Mouse (Mus musculus): ENCODE results near the gene Bok. TPM values are rescaled to one million over a fixed set of nuclear protein-coding genes. Genes with fewer than 3 reads are reported as not detected.
A peak's percentile ranks its signal among the peaks of the same experiment; 100 is the strongest.

The Bok gene
- polyA plus RNA-seq (2014; fragmentation: Nextera tagmentation; extraction: Ambion mirVana), result 29.2 and 33.2 TPM in 2 replicates

DNA sequence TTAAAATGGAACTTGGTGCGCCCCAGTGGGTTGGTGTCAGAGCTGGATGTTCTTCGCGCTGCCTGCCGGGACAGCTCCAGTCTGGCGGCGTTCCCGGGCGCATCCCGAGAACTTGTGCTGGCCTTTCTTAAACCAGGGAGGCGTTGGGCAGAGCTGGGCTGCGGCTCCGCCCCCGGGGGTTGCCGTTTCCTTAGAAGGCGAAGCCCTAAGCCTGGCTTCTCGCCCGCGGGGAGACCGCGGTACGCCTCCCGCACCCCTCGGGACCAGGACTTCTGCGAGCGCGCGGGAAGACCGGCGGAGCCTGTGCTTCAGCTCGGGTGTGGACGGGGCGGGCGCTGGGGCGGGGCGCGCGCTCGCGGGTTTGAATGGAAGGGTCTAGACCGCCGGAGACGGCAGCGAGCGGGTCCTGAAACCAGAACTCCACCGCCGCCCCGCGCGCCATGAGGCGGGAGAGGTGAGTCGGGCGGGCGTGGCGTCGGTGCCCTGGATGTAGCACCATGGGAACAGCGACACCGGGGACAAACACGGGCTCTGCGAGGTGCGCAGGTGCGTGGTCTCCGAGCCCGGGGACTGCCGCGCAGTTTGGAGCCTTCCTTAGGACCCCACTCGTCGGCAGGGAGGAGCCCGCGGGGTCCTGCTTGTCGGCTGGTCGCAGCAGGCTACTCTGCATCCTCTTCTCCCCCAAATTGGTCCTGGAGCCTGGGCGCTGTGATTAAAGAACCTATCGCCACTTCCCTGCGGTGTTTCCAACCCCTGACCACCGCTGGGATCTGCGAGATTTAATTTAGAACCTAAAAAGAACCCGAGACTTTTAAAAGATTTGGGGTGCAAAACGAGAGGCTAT, at the start of gene Bok:
Gene Bok (plus strand): TSS at position 260 of the 844 bp plus-strand sequence.
- H3K9ac ChIP-seq (ENCODE audit: low read depth, low read length), result peak within 1 kb of the TSS; percentile 81
- H3K36me3 ChIP-seq (ENCODE audit: control insufficient read depth, insufficient read depth, low read length), result no peaks in the 10 kb centered on the region
- under 1% methylated on average over 77 of the region's 78 CpGs for WGBS (ENCODE audit: insufficient replicate concordance)
- H3K9me3 ChIP-seq (replicated peaks; ENCODE audit: control insufficient read depth, low read length), result no peaks in the 10 kb centered on the region
- peak within 1 kb of the TSS; percentile 73 for H3K4me3 ChIP-seq (ENCODE audit: low read depth, low read length)
- H3K27me3 ChIP-seq (ENCODE audit: control insufficient read depth, insufficient read depth, low read length), result peaks cover 5% of the 10 kb centered on the region; the same call in 1 of the 2 replicates
- H3K4me1 ChIP-seq (ENCODE audit: control insufficient read depth, insufficient read depth, low read length), result peaks cover 14% of the 10 kb centered on the region; the same call in 1 of the 2 replicates
- peak within 1 kb of the TSS; percentile 15; the same call in 1 of the 2 replicates for H3K27ac ChIP-seq (ENCODE audit: low read depth, low read length)
- H3K4me2 ChIP-seq, result peak within 1 kb of the TSS; percentile 94
- ATAC-seq (replicated peaks; ENCODE audit: insufficient number of reproducible peaks, low FRiP score, low TSS enrichment), result peak; percentile 55

DNA sequence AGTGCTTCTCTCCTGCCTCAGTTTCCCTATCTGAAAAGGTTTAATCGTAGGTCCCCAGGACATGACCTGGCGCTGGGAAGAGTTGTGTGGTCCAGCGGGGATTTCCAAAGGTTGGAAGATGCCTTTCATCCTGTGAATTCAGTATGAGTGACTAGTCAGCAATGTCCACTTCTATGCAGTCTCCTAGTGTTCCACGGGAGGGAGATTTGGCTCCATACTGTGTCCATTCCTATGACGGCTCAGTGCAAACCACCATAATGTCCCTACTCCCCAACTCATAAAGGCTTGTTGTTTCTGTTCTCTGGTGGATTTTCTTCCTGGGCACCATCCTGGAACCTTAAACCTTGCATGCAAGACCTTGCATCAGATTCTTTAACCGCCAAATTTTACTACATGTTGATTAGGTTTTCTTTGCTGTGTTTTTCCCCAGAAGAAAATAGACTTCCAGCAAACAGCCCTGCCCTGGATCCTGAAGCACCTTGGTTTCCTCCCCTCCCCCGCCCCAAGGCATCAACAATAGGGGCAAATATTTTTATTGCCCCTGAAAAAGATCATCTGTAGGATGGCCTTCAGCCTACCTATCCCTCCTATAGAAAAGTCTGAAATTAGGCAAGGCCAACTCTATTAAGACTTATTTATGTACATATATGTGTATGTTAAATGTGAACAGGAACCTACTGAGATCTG, 49.1 kb upstream of the Bok start:
- Histone ChIP-seq H3K9ac (ENCODE audit: low read depth, low read length) (peak overlapping the region; percentile 79), H3K9me3 (replicated peaks; ENCODE audit: control insufficient read depth, low read length) (no peaks in the 10 kb centered on the region), H3K4me1 (ENCODE audit: control insufficient read depth, insufficient read depth, low read length) (peaks cover 13% of the 10 kb centered on the region), H3K4me3 (ENCODE audit: low read depth, low read length) (peak overlapping the region; percentile 91), H3K4me2 (peak overlapping the region; percentile 55), H3K27ac (ENCODE audit: low read depth, low read length) (peak overlapping the region; percentile 87), H3K36me3 (ENCODE audit: control insufficient read depth, insufficient read depth, low read length) (peaks cover 2% of the 10 kb centered on the region; the same call in 1 of the 2 replicates), H3K27me3 (ENCODE audit: control insufficient read depth, insufficient read depth, low read length) (no peaks in the 10 kb centered on the region)
- ATAC-seq (replicated peaks; ENCODE audit: insufficient number of reproducible peaks, low FRiP score, low TSS enrichment), result peak; percentile 40; the same call in 1 of the 2 replicates
- WGBS (ENCODE audit: insufficient replicate concordance), result 28% methylated on average over 7 of the region's 7 CpGs

DNA sequence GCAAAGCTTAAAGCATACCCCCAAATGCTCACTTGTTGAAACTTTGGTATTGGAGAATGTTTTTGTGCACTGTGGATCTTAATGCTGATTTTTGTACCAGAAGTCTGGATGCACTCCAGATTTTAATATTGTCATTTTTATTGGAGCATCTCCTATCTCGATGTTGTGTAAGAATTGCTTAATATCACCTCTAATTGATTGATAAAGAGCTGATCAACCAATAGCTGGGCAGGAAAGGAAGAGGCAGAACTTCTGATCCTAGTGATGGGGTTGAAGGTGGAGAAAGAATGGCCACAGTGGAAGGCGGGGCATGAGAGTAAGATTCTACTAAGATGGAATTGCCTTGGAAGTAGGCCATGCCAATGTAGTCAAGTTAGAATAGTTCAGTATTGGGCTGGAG, 43.5 kb upstream of the Bok start:
- Histone ChIP-seq H3K4me2 (no peak overlapping the region), H3K27me3 (ENCODE audit: control insufficient read depth, insufficient read depth, low read length) (no peaks in the 10 kb centered on the region), H3K4me1 (ENCODE audit: control insufficient read depth, insufficient read depth, low read length) (no peaks in the 10 kb centered on the region), H3K36me3 (ENCODE audit: control insufficient read depth, insufficient read depth, low read length) (no peaks in the 10 kb centered on the region), H3K27ac (ENCODE audit: low read depth, low read length) (no peak overlapping the region), H3K4me3 (ENCODE audit: low read depth, low read length) (no peak overlapping the region), H3K9ac (ENCODE audit: low read depth, low read length) (no peak overlapping the region), H3K9me3 (replicated peaks; ENCODE audit: control insufficient read depth, low read length) (no peaks in the 10 kb centered on the region)
- WGBS (ENCODE audit: insufficient replicate concordance), result 73% methylated on average over 2 of the region's 2 CpGs
- no peak for ATAC-seq (replicated peaks; ENCODE audit: insufficient number of reproducible peaks, low FRiP score, low TSS enrichment)

DNA sequence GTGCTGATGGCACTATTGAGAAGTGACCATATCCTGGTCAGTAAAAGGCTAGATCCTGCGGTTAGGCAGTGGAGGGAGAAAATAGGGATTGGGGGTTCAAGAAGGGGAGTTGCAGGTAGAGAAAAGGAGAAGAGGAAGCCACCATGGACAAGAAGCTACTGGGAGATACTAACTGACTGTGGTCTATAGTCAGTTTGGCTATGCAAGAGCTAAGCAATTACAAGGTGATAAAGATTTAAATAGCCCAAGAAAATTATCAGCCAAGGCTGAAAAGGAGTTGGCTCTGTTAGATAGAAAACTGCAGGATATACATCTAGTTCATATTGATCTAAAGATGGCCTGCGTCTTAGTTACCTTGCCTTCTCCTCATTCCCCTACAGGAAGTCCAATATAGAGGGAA, 42.8 kb upstream of the Bok start:
- H3K9ac ChIP-seq (ENCODE audit: low read depth, low read length), result no peak overlapping the region
- no peak for ATAC-seq (replicated peaks; ENCODE audit: insufficient number of reproducible peaks, low FRiP score, low TSS enrichment)
- H3K4me2 ChIP-seq, result no peak overlapping the region
- 81% methylated on average over 2 of the region's 2 CpGs for WGBS (ENCODE audit: insufficient replicate concordance)
- no peaks in the 10 kb centered on the region for H3K27me3 ChIP-seq (ENCODE audit: control insufficient read depth, insufficient read depth, low read length)
- H3K4me3 ChIP-seq (ENCODE audit: low read depth, low read length), result no peak overlapping the region
- H3K9me3 ChIP-seq (replicated peaks; ENCODE audit: control insufficient read depth, low read length), result no peaks in the 10 kb centered on the region
- no peaks in the 10 kb centered on the region for H3K36me3 ChIP-seq (ENCODE audit: control insufficient read depth, insufficient read depth, low read length)
- H3K4me1 ChIP-seq (ENCODE audit: control insufficient read depth, insufficient read depth, low read length), result no peaks in the 10 kb centered on the region
- no peak overlapping the region for H3K27ac ChIP-seq (ENCODE audit: low read depth, low read length)

DNA sequence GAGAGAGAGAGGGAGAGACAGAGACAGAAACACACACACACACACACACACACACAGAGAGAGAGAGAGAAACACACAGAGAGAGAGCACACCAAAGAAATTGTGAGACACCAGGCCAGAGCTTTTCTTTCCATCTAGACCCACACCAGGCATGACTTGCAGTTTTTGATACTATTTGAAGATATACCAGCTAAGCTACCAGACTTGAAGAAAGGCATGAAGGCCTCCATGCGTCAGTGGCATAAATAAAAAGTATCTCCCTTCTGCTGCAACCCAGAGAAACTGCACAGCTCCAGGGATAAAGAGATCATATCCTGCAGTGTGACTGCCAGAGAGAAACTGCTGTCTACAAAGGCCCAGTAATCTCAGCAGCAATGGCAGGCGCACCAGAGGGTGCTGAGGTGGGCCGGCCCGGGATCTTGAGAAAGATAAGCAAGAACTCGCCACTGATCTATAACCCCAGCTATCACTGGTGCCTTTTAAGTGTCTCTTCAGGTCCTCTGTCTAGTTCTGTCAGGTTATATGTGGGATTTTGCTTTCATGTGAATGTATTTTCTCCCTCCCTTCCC, 35.8 kb upstream of the Bok start:
- Histone ChIP-seq H3K9me3 (replicated peaks; ENCODE audit: control insufficient read depth, low read length) (no peaks in the 10 kb centered on the region), H3K4me3 (ENCODE audit: low read depth, low read length) (no peak overlapping the region), H3K36me3 (ENCODE audit: control insufficient read depth, insufficient read depth, low read length) (no peaks in the 10 kb centered on the region), H3K9ac (ENCODE audit: low read depth, low read length) (no peak overlapping the region), H3K4me2 (no peak overlapping the region), H3K27me3 (ENCODE audit: control insufficient read depth, insufficient read depth, low read length) (no peaks in the 10 kb centered on the region), H3K27ac (ENCODE audit: low read depth, low read length) (no peak overlapping the region), H3K4me1 (ENCODE audit: control insufficient read depth, insufficient read depth, low read length) (no peaks in the 10 kb centered on the region)
- ATAC-seq (replicated peaks; ENCODE audit: insufficient number of reproducible peaks, low FRiP score, low TSS enrichment), result no peak
- 44% methylated on average over 5 of the region's 5 CpGs for WGBS (ENCODE audit: insufficient replicate concordance)

DNA sequence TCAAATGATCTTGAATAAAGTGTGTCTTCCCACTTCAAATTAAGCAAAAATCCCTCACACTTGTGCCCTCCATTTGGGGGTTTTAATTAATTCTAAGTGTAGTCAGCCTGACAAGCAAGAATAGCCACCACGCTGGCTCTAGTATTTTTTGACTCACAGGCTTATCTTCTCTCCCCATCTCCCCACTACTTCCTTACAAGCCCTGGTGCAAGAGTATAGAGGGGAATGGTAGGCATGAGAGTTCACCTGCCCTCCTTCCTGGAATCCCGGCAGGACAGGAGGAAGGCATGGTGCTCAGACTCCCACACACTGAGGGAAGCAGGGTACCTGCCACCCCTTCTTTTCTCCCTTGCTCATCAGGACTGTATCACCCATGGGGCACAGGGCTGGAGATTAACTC, 31.2 kb upstream of the Bok start:
- no peak for ATAC-seq (replicated peaks; ENCODE audit: insufficient number of reproducible peaks, low FRiP score, low TSS enrichment)
- WGBS (ENCODE audit: insufficient replicate concordance), result 37% methylated on average over 2 of the region's 2 CpGs

DNA sequence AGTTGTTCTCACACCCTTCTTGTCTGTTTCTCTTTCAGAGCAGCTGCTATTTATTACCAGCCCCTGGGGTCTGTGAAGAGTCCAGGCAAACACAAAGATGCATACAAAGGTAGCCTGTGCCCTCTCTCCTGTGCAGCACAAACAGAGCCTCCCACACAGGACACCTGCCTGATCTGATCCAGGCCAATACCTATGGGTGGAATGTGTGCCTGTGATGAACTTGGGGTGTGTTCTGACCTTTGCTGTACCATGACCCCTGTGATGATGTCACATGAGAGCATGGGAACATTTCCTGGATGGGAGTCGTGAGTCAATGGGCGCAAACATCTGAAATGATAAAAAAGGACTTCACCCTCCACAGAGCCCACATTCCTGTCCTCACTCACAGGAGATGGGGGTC, 30.7 kb upstream of the Bok start:
- Histone ChIP-seq H3K27ac (ENCODE audit: low read depth, low read length) (no peak overlapping the region), H3K9me3 (replicated peaks; ENCODE audit: control insufficient read depth, low read length) (no peaks in the 10 kb centered on the region), H3K27me3 (ENCODE audit: control insufficient read depth, insufficient read depth, low read length) (no peaks in the 10 kb centered on the region), H3K4me3 (ENCODE audit: low read depth, low read length) (no peak overlapping the region), H3K4me1 (ENCODE audit: control insufficient read depth, insufficient read depth, low read length) (no peaks in the 10 kb centered on the region), H3K9ac (ENCODE audit: low read depth, low read length) (no peak overlapping the region), H3K36me3 (ENCODE audit: control insufficient read depth, insufficient read depth, low read length) (no peaks in the 10 kb centered on the region), H3K4me2 (no peak overlapping the region)
- no peak; the same call in 1 of the 2 replicates for ATAC-seq (replicated peaks; ENCODE audit: insufficient number of reproducible peaks, low FRiP score, low TSS enrichment)
- WGBS (ENCODE audit: insufficient replicate concordance), result 48% methylated on average over 2 of the region's 2 CpGs

More for the DNA sequence above, 31.2 kb upstream of the Bok start:
- no peak overlapping the region for H3K9ac ChIP-seq (ENCODE audit: low read depth, low read length)
- H3K9me3 ChIP-seq (replicated peaks; ENCODE audit: control insufficient read depth, low read length), result no peaks in the 10 kb centered on the region
- no peaks in the 10 kb centered on the region for H3K4me1 ChIP-seq (ENCODE audit: control insufficient read depth, insufficient read depth, low read length)
- H3K4me2 ChIP-seq, result no peak overlapping the region
- no peak overlapping the region for H3K4me3 ChIP-seq (ENCODE audit: low read depth, low read length)
- no peaks in the 10 kb centered on the region for H3K36me3 ChIP-seq (ENCODE audit: control insufficient read depth, insufficient read depth, low read length)
- H3K27me3 ChIP-seq (ENCODE audit: control insufficient read depth, insufficient read depth, low read length), result no peaks in the 10 kb centered on the region
- no peak overlapping the region for H3K27ac ChIP-seq (ENCODE audit: low read depth, low read length)

DNA sequence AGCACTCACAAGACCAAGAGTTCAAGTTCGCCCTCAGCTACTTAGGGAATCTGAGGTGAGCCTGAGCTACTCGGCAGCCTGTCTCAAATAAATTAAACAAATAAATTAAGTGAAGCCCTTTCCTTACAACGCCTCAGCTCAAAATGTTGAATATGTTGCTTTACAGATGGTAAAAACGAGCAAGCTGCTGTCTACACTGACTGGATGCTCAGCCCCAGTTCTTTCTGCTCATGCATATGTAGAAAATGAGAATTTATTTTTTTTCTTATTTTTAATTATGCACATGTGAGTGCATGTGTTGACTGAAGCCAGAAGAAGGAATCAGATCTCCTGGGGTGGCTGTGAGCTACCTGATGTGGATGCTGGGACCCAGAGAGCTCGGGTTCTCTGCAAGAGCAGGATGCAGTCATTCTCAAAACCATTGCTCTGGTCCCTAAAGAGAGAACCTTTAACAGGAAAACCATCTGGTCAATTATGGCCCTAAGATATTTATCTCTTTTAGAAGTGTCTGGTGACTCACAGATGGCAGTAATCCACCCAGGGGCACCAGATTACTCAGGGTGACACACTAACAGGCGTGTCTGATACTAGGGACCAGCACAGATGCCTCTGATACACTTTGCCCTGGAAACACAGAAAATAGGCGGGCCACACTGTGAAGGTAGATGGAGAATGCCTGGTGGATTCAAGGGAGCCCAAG, 29.0 kb upstream of the Bok start:
- Histone ChIP-seq H3K4me3 (ENCODE audit: low read depth, low read length) (no peak overlapping the region), H3K27me3 (ENCODE audit: control insufficient read depth, insufficient read depth, low read length) (no peaks in the 10 kb centered on the region), H3K36me3 (ENCODE audit: control insufficient read depth, insufficient read depth, low read length) (no peaks in the 10 kb centered on the region), H3K9me3 (replicated peaks; ENCODE audit: control insufficient read depth, low read length) (no peaks in the 10 kb centered on the region), H3K27ac (ENCODE audit: low read depth, low read length) (no peak overlapping the region), H3K4me2 (no peak overlapping the region), H3K4me1 (ENCODE audit: control insufficient read depth, insufficient read depth, low read length) (no peaks in the 10 kb centered on the region), H3K9ac (ENCODE audit: low read depth, low read length) (no peak overlapping the region)
- 73% methylated on average over 7 of the region's 7 CpGs for WGBS (ENCODE audit: insufficient replicate concordance)
- no peak for ATAC-seq (replicated peaks; ENCODE audit: insufficient number of reproducible peaks, low FRiP score, low TSS enrichment)
